ENCODE assay signal across 7 mouse cellular contexts in genomic region chr12:29938376-29939041, GRCm38 (mm10). TPM values are rescaled to one million over a fixed set of nuclear protein-coding genes. Genes with fewer than 3 reads are reported as not detected.
DNase-seq lines count a peak whose midpoint lies in the region; ATAC-seq lines count a peak whose summit lies in the region.

No protein-coding gene starts in this region.

- no peaks in the 10 kb centered on the region for H3K27me3 ChIP-seq in embryonic facial prominence, embryonic 12.5 days
- peaks cover 26% of the 10 kb centered on the region for H3K27me3 ChIP-seq in liver, embryonic 11.5 days (replicated peaks; ENCODE audit: control insufficient read depth, insufficient read depth, low read length)
- H3K27me3 ChIP-seq in neural tube, embryonic 12.5 days (replicated peaks) = no peaks in the 10 kb centered on the region

- H3K27ac ChIP-seq in embryonic facial prominence, embryonic 12.5 days = peak overlapping the region; percentile 89
- H3K27ac ChIP-seq in liver, embryonic 11.5 days (ENCODE audit: low read depth, low read length) = peak overlapping the region; percentile 58; the same call in 1 of the 2 replicates
- peak overlapping the region; percentile 75 for H3K27ac ChIP-seq in neural tube, embryonic 12.5 days

- DNase-seq in adrenal gland, adult 2 months = peak; percentile 85
- peak; percentile 75 for DNase-seq in heart, adult 8-10 months (ENCODE audit: low spot score)
- peak; percentile 57 for DNase-seq in kidney, adult 9 months
- DNase-seq in liver, embryonic 11.5 days (ENCODE audit: low spot score) = peak; percentile 55
- peak; percentile 20 for DNase-seq in urinary bladder, postnatal 10 days (ENCODE audit: low spot score)

- under 1% methylated on average over 40 of the region's 40 CpGs for WGBS in embryonic facial prominence, embryonic 12.5 days
- WGBS in liver, embryonic 11.5 days = 1% methylated on average over 40 of the region's 40 CpGs
- WGBS in neural tube, embryonic 12.5 days = under 1% methylated on average over 35 of the region's 40 CpGs

- peak; percentile 38 for ATAC-seq in embryonic facial prominence, embryonic 12.5 days (ENCODE audit: insufficient number of reproducible peaks, insufficient read depth, low FRiP score, low TSS enrichment)
- ATAC-seq in liver, embryonic 11.5 days (replicated peaks; ENCODE audit: low FRiP score) = peak; percentile 34; the same call in 1 of the 2 replicates
- peak; percentile 80 for ATAC-seq in neural tube, embryonic 12.5 days (ENCODE audit: low FRiP score, low read depth)

- H3K4me1 ChIP-seq in embryonic facial prominence, embryonic 12.5 days = peaks cover 23% of the 10 kb centered on the region
- H3K4me1 ChIP-seq in liver, embryonic 11.5 days (replicated peaks; ENCODE audit: control insufficient read depth, insufficient read depth, low read length) = no peaks in the 10 kb centered on the region; the same call in 1 of the 2 replicates
- peaks cover 30% of the 10 kb centered on the region for H3K4me1 ChIP-seq in neural tube, embryonic 12.5 days

- H3K9ac ChIP-seq in embryonic facial prominence, embryonic 12.5 days = peak overlapping the region; percentile 90
- peak overlapping the region; percentile 56 for H3K9ac ChIP-seq in liver, embryonic 11.5 days (ENCODE audit: low read depth, low read length)
- peak overlapping the region; percentile 89 for H3K9ac ChIP-seq in neural tube, embryonic 12.5 days

- 0 out of 2 replicates have a peak, but pooled peaks cover 7% of the 10 kb centered on the region for H3K36me3 ChIP-seq in embryonic facial prominence, embryonic 12.5 days
- H3K36me3 ChIP-seq in liver, embryonic 11.5 days (ENCODE audit: control insufficient read depth, insufficient read depth, low read length) = no peaks in the 10 kb centered on the region
- H3K36me3 ChIP-seq in neural tube, embryonic 12.5 days = no peaks in the 10 kb centered on the region

- peak overlapping the region; percentile 73 for H3K4me2 ChIP-seq in embryonic facial prominence, embryonic 12.5 days (replicated peaks)
- H3K4me2 ChIP-seq in liver, embryonic 11.5 days = peak overlapping the region; percentile 56
- H3K4me2 ChIP-seq in neural tube, embryonic 12.5 days (replicated peaks) = peak overlapping the region; percentile 84

- H3K4me3 ChIP-seq in embryonic facial prominence, embryonic 12.5 days = peak overlapping the region; percentile 79
- peak overlapping the region; percentile 60 for H3K4me3 ChIP-seq in liver, embryonic 11.5 days (ENCODE audit: low read depth, low read length)
- H3K4me3 ChIP-seq in neural tube, embryonic 12.5 days = peak overlapping the region; percentile 85

- no peaks in the 10 kb centered on the region for H3K9me3 ChIP-seq in embryonic facial prominence, embryonic 12.5 days
- H3K9me3 ChIP-seq in liver, embryonic 11.5 days (ENCODE audit: control insufficient read depth, low read length) = no peaks in the 10 kb centered on the region
- no peaks in the 10 kb centered on the region for H3K9me3 ChIP-seq in neural tube, embryonic 12.5 days

RNA-seq across cellular contexts. Expression of gene Pxdn, which starts 1.1 kb away (rescaled TPM):
- total RNA-seq in adrenal gland, adult 2 months (2021) = 10 to 100 TPM; 50.3 to 59.2 TPM
- 75.0 and 85.7 TPM in 2 replicates for polyA plus RNA-seq in adrenal gland, adult 2 months (2012; rRNA removed)
- 129 and 130 TPM in 2 replicates for polyA plus RNA-seq in embryonic facial prominence, embryonic 12.5 days (2016; fragmentation: Nextera tagmentation; extraction: Ambion mirVana)
- total RNA-seq in heart, adult 8-10 months (2022) = 10 to 100 TPM; 23.8 to 32.9 (median 29.5) TPM
- 33.9 and 37.3 TPM in 2 replicates for polyA plus RNA-seq in liver, embryonic 11.5 days (2014; fragmentation: Nextera tagmentation; extraction: Ambion mirVana)
- polyA plus RNA-seq in neural tube, embryonic 12.5 days (2016; fragmentation: Nextera tagmentation; extraction: Ambion mirVana) = 66.1 and 74.1 TPM in 2 replicates

Comparison
In these comparisons a context has a peak if more than half of its experiments do, and no peak if none do; other contexts are left out.
1. Peak in every context shown above with its lines: DNase-seq, ATAC-seq, H3K4me3 ChIP-seq and H3K27ac ChIP-seq.
2. DNase-seq: peak in every context shown above with its lines; median percentile 85 in adrenal gland, adult 2 months; 75 in heart, adult 8-10 months; 57 in kidney, adult 9 months; 55 in liver, embryonic 11.5 days; 20 in urinary bladder, postnatal 10 days.